Mouse (Mus musculus) layer of hippocampus, adult 8-10 months (tissue): ENCODE data around the gene Cpeb2. TPM values are rescaled to one million over a fixed set of nuclear protein-coding genes. Genes with fewer than 3 reads are reported as not detected.

ENCODE experiments used
- DNase-seq, 2 experiments: peaks; one replicate each; pipeline ENCODE4 v3.0.0; 2022; ENCODE audit warnings: low spot score in 2 of 2
- total RNA-seq, 4 experiments: library from RNA; stranded (reverse); gene quantifications; 2 replicates each; pipeline ENCODE4 v1.2.4; 2022

Cpeb2 gene
- total RNA-seq: 10 to 100 TPM; 52.0 to 58.2 (median 56.1) TPM

DNA sequence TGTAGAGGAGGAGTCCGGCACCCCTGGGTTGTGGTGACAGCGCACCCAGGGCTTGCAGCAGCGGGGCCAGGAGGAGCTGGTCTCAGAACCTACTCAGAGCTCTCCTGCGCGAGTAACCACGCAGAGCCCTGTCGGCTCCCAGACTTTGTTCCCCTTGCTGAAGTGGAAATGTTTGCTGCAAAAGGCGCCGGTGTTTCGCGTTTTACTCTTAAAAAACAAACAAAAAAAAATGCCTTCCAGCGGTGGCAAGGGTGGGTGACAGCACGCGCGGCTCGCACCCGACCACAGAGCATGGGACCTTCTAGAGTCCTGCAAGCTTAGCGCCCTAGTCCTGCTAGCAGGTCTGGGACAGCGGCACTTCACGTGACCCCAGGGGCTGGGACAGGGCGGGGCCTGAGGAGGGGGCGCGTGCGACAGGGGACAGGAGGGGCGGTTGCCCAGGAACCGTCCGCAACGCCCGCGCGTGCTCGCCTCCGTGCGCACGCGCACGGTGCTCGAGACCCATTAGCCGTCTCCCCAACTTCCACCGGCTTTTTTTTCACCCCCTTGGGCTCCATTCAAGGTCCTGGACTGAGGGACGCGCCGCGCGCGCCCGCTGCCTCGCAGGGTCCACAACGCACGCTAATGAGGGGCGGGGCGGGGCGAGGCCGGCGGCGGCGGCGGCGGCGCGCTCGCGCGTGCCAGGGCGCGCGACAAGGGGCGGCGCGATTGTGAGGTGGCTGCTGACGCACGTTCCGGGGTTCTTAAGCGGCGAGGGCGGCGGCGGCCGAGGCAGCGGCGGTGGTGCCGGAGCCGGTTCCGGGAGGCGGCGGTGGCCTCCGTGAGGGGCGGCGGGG lies at the start of gene Cpeb2:
Gene Cpeb2 (plus strand): TSS at position 691 of the 836 bp plus-strand sequence.
- peak; percentile 94 for DNase-seq

DNA sequence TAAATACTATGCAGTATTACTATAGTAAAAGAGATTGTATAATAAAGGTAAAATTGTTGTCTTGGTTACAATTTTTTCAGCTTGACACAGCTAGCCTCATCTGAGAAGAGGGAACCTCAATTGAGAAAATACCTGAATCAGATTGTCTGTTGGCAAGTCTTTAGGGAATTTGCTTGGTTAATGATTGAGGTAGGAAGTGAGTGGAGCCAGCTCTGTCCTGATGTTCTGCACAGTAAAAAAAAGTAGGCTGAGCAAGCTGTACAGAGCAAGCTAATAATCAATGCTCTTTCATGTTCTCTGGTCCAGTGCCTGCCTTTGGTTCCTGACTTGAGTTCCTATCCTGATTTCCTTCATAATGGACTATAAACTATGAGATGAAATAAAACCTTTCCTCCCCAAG lies 49.4 kb upstream of the Cpeb2 start:
- DNase-seq: no peak

DNA sequence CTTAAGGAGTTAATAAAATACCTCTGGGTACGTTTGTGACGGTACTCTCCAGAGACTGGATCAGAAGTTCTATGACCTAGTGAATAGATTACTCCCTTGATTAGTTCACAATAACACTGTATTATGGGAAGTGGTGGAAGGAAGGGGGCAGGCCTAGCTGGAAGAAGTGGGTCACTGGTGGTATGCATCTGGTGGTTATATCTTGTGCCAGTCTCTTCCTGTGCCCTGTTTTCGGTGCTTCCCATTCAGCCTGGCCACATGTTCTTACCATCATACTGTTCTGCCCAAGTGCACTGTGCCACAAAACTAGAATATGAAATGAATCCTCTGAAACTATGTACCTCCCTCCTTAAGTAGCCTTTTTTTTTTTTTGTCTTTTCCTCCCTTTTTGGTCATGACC lies 48.1 kb upstream of the Cpeb2 start:
- DNase-seq: no peak

DNA sequence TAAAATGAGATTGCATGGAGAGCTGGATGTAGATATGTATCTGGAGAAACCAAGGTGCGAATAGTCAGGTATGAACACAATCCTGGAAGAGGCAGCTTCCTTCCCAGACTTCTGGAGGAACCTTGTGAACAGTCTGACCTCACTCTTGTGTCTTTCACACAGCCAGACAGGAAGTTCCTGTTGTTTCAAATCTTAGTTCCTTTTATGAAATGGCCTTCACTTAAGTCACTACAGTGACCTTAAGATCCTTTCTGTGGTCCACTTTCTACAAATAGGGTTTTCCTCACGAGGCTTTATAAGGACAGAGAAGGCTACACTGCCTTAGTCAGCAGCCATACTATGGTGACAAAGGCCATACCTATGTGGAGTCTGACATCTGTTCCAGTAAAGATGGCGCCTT lies 47.5 kb upstream of the Cpeb2 start:
- DNase-seq: no peak

DNA sequence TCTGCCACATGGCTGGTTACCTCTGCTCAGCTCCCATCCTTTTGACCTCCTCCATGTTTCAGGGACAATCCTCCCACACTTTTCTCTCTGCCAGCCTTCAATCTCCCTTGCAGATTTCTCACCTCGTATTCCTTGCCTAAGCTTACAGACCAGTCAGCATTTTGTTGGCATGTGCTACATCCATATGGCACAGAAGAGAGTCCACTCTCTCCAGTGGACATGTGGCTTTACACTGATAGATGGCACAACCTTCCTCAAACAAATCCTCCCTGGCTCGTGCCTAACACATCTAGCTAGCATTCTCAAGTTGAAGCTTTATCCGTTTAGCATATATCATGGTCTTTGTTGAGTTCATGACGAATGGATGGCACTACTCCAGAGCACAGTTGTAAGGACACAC lies 32.3 kb upstream of the Cpeb2 start:
- DNase-seq: no peak

DNA sequence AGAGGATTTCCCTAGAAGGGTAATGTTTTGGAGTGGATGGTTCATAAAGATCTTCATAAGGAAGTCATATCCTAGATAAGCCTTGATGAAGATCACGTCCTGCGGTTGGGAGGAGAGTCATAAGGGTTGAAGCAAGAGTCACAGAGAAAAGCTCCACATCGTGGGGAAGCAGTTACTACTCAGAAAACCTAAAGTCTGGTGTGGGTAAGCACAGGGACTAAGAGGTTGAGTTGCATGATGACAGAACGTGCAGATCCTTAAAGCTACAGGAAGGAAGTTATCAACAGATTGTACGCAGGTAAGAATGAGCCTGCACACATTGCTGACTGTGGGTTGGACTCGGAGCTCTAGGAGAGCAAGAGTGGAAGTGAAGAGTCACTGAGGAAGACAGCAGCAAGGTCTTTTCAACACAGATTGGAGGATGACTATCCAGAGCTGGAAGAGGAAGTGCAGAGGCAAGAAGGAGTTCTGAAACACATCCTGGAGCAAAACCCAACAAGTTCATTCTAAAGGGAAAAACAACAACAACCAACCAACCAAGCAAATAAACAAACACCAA lies 26.4 kb upstream of the Cpeb2 start:
- DNase-seq: no peak

DNA sequence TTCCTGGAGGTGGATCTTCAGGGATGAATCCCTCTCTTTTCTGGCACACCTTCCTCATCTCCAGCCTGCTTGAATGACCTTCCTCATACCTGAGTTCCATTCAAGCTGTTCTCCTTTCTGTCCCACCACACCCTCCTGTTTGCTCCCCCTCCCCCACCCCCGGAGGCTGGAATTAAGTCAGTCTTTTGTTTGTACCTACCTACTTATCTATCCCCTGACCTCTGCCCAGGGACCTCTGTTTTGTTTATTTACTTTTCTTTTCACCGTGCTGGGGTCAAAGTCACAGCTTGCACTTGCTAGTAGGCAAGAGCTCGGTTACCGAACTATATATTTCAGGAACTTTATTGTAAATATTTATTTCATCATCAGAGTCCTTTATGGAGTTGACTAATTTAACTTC lies 15.5 kb upstream of the Cpeb2 start:
- no peak for DNase-seq

DNA sequence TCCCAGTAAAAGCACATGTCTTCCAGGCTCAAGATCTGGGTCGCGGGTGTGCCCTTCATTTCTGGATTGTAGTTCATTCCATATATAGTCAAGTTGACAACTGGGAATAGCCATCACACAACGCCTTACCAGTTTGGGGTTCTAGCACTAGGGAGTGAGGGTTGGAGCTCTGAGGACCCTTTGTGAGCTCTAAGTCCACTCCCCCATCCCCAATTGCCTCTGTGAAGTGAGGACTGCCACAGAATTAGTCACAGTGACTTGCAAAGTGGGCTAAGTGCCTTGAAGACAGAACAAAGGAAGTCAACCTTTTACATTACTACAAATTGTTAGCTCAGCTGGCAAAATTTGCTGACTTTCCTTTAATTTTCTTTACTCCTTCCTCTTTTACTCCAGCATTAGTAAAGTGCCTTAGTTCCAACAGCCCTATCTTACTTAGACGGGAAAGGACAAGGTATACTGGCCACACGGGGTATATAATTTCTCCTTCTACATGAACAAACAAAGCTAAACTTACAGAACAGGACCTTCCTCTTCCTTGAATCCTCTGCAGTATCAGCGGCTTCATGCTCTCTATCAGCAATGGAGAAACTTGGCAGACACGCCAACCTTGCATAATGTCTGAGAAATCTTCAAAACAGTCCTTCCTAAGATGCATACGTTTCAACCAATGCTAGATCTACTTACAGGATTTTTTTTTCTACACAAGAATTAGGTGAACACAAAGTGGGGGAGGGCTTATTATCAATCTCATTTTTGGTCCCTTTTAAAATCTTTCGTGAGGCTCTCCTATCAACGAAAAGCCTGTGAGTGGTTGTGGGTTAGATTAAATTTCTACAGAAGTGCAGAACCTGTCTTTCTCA lies 14.8 kb upstream of the Cpeb2 start:
- DNase-seq: no peak

DNA sequence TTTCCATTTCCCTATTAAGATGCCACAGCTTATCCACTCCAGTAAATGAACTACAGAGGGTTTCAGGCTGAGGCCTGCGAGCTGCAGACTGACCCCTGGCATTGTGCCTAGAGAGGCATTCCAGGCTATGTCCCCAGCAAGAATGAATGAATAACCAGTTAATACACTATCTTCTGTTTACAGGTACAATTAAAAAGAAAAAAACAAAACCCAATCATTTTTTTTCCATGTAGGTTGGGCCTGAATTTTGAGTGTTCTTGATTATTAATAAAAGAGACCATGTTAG lies 14.2 kb upstream of the Cpeb2 start:
- no peak for DNase-seq

DNA sequence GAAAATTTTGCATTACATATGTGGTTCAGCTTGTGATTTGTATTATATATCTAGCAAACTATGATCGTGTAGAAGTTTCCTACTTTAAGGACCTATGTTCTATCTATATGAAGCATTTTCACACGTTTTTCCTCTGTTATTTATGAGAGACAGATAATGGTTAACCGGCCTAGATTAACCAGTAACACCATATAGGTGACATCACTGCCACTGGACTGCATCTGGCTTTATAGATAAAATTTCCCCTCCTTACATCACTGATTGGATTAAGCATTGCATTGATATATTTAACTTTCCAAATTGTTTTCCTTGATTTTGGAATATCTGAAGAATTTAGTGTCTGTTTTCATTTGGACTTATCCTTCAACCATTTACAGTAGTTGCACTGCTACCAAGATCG lies 9.6 kb upstream of the Cpeb2 start:
- DNase-seq: no peak

DNA sequence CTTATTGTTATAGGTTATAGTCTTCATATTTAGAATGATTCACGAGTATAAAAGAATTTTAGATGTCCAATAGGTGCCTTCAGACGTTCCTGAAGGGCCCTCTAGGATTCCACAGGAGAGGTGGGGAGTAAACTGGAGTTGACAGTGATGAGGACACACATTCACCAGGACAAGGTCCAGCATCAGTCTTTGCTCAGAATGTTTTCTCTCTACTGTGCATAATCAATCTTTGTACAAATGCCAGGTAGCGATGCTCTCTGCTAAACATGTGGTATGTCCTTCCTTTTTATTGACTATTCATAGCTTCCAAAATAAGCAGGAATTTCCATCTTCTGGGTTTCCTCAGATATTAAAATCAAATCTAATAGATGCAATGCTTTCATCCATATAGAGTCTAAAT lies 8.7 kb upstream of the Cpeb2 start:
- no peak for DNase-seq

DNA sequence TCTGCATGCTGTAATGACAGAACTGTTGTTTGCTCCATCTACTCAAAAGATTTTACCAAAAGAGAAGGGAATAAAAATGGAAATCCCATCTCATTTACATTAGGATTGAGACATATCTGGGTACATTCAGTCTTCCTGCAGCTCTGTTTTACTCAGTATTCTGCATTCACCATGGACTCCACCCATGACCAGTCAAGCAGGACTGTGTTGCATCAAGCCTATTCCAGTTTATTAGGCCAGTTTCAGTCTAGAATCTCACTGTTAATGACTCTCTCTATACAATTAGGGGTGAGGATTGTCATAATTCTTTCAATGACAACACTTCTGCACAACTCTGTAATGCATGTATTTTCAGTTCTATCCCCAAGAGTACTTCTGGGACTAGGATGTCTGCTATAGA lies 6.8 kb upstream of the Cpeb2 start:
- no peak for DNase-seq

DNA sequence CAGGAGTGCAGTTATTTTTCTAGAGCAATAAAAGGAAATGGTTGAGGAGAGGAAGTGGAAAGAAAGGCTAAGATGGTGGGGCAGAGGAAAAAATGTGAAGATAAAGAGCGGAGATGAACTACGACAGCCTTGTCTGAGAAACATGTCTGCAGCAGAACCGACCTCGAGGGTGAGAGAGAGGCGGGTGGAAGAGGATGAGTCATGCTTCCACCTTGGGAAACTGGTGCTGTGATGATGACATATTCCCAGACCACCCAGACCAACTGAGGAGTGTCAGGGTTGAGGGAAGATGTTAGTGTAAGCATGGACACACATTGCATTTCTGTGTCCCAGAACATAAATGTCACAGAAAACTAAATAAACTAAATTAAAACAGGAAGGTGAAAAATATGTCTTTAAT lies 5.4 kb upstream of the Cpeb2 start:
- DNase-seq: no peak

DNA sequence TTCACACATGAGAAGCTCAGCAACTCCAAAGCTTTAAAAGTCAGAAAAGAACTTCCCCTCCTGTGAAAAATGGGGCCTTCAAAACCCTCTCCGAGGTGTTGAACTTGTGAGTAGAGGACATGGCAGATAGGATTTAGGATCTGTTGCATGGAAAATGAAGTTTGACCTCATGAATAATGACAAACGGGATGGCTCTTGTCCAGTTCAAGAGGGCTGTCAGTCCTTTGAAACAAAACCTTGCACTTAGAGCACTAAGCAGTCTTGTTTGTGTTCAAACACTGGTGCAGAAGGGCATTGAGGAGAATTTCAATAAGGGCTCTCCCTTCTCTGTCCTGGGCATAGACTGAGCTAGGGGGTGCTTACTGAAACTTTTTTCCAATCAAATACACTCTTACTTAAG lies 1.9 kb upstream of the Cpeb2 start:
- no peak for DNase-seq

DNA sequence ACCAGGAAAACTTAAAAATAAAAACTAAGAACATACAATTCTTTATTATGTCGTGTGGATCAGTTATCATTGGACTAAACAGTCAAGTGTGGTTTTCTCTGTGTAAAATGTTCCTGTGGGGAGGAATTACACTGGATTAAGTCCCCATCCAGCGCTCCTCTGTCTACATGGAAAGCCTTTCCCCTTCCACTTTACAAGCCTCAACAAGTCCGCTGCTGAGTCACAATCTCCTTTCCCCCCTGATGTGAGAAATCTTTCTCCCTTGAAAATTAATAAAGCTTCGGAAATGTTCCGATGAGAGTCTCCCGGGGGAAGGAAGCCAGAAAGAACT lies 856 bp upstream of the Cpeb2 start:
- no peak for DNase-seq

DNA sequence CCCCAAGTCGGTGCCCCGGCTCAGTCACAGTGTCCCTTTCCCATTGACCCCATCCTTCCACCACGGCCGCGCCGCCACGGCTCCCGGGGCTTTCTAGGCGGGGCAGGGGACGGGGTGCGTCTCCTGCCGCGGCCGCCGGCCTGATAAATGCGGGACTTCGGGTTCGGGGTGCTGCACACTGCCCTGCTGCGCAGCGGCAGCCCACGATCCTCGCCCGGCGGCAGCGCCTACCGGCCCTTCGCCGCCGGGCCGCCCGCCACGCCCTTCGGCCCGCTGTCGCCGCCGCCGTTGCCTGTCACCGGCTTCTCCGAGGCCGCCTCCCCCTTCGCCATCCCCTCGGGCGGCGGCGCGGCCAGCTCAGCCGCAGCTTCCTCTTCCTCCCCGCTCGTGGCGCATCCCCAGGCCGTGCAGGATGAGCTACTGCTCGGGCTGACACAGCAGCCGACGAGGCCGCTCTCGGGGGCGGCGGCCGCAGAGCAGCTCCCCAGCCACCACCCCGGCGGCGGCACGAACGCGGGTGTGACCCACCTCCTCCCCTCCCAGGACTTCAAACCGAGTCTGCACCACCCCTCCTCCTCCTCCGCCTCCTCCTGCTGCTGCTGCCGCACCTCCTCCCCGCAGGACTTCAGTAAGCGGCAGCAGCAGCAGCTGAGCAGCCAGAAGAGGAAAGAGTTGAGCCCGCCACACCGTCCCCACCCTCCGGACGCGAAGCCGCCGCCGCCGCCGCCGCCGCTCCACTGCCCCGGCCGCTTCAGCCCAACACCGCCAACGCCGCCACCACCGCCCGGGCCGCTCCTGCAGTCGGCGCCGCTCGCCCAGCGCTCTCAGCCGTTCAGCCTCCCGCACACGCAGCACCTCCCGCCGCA lies 579 bp downstream of the Cpeb2 start:
- peak; percentile 80 to 83 for DNase-seq

DNA sequence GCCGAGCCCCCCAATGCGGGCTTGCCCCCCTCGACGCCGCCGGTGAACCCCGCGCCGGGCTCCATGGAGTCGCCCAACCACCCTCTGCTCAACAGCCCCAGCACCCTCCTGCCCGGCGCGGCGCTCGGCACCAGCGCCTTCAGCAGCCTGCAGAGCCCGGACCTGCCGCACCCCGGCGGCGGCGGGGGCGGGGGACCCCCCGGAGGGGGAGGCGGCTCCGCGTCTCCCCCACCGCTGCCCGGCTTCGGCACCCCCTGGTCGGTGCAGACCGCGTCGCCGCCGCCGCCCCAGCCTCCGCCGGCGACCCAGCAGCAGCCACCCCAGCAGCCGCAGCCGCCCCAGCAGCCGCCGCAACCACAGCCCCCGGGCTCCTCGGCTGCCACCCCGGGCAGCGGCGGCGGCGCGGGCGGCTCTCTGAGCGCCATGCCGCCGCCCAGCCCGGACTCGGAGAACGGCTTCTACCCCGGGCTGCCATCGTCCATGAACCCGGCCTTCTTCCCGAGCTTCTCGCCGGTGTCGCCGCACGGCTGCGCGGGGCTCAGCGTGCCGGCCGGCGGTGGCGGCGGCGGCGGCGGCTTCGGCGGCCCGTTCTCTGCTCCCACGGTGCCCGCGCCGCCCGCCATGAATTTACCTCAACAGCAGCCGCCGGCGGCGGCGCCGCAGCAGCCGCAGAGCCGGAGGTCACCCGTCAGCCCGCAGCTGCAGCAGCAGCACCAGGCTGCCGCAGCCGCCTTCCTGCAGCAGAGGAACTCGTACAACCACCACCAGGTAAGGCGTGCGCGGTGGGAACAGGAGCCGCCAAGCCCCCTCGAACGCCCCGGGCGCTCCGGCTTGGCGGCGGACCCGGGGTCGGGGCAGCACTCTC lies 1.6 kb downstream of the Cpeb2 start:
- DNase-seq: peak; percentile 21 to 37

DNA sequence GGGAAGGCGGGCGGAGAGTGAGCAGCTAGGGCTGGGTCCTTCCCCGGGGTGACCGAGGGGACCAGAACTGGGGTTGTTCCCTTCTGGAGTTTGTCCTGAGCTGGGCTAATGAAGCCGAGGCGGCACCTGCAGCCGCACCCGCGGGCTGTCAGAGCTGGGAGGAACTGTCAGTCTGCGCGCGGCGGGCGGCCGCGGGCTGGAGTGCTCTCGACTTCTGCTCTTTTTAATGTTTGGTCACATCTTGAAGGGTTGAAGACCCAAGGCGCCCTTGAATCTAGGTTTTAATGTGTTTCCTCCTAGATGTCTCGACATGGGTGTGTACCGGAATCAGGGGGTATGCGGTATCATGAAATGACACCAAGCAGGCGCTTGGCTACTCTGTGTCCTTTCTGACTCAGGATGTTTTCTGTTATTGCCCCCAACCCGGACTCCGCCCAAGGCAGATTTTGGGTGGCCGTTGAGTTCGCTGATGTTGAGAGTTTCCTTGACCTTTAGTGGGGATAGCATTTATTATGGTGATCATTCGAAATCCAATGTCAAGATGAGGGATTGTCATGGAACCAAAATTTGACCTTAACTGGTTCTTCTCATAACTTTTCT lies 2.3 kb downstream of the Cpeb2 start:
- peak; percentile 23 to 36 for DNase-seq

DNA sequence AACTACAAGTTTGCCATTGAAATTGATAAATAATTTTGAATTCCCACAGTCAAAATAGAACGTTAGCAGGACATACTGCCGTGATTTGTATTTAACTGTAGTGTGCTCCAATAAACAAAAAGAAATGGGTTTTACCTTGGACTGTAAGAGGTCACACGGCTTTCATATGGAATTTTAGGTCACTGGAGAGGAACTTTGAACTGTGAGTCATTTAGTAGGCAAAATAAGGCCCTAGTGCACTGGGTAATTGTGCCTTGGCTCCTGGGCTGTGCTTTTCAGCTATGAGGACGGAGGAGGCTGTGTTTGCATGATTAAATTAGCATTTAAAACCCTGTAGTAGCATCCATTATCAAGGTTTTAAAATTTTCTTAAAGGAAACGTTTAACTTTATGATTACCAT lies 3.0 kb downstream of the Cpeb2 start:
- no peak for DNase-seq

DNA sequence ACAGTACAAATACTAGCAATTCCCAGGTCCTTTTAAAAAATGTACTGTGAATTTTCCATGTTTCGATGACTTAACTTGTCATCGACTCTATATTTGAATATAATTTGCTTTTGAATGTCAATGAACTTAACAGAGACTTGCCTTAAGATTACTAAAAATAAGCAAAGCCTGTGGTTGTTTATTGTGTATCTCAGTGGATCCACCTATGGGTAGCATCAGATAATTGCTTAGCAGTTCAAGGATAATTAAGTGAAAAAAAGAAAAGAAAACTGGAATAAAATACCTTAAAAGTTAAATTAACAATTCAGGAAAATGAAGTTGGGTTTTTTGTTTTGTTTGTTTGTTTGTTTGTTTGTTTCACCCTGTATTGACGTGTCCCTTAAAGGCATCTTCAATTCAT lies 3.5 kb downstream of the Cpeb2 start:
- no peak for DNase-seq
